Mouse (Mus musculus): ENCODE measurements at regions not wholly inside any gene's neighbourhood (a gene's known extent, or its start where the extent isn't known, plus 50 kb on each side); places are given as distances from the start of the nearest gene placed in this dataset.

- DNase-seq = no peak
Observed at GRCm38 (mm10) chr1:35936362-35937093, 131.7 kb upstream of the Hs6st1 start.

DNA sequence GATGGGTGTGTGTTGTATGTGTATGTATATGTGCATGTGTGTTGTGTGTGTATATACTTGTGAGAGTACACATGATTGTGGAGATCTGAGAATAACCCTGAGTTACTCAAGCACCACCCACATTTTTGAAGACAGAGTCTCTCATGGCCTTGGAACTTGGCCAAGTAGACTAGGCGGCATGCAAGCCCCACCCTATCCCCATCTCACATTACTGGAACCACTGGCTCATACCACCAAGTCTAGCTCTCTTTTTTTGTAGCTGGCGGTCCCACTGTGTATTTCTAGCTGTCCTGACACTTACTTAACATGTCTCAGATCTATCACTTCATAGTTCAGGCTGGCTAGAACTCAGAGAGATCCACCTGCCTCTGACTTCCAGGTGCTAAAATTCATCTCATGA is 128.0 kb upstream of the Hs6st1 start:
- no peak for DNase-seq

DNA sequence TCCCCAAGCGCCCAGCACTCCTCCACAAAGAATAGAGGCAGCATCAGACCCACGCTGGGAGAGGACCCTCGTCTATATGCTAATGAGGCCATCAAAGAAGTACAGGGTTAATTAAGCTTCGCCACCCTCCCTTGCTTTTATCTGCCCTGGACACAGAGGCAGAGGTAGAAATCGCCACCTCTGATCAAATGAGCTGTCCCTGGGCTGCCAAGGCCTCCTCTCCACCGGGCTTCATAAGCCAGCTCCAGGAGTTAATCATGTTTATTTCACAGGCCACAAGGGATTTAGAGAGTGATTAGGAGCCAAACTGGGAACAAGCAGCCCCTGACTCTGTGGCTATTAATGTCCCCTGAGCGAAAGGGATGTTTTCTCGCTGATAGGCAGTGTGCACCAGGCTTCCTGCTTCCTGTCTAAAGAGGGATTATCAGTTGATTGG is 126.5 kb upstream of the Hs6st1 start:
- no peak for DNase-seq

DNA sequence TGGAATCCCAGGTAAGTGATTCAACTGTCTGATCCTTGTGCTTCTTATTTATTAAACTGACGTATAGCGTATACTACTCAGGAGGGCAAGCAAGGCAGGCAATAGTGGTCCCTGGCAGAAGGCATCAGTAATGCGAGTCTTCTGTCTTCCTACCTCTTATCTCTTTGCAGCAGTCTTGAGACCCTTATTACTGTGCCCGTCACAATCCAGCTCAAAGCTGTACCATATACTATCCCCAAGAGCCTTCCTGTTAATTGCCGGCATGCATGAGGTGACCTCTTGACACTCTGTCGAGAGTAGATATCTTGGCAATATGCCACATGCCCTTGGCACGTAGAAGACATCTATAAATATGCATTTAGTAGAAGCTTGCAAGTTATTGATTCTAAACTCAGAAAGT is 126.0 kb upstream of the Hs6st1 start:
- DNase-seq = no peak

DNA sequence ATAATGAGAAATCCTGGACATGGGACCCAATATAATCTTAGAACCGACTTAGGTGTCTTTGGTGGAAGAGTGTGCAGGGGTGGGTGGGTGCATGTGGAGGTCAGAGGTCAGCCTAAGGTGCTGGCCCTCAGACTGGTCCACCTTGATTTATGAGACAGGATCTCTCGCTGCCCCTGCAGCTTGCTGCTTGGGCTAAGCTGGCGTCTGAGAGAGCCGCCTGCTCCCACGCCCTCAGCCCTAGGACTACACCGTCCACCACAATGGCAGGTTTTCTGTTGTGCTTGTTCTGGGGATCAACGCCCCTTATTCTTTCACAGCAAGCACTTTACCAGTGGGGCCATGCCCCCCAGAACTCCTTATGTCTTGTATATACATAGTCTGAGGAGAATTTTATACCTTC is 124.4 kb upstream of the Hs6st1 start:
- no peak for DNase-seq

DNA sequence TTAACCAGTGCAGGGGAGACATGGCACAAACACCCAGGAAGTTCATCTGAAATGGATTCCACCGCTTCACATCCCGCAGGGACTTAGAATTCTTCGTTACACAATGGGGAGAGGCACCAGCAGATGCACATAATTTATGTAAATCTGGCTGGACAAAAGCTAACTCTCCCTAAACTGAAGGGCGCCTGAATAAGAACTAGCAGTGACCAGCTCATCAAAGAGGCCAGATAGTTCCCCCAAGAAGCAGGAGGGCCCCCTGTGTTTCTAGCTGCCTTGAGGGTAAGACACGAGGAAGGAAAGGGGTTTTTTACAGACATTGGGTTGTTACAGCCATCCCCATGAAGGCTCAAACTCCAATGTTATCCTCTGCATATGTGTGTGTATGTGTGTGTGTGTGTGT is 123.8 kb upstream of the Hs6st1 start:
- DNase-seq = no peak

GRCm38 (mm10) chr1:35944849-35945248 is 123.4 kb upstream of the Hs6st1 start:
- no peak for DNase-seq

DNA sequence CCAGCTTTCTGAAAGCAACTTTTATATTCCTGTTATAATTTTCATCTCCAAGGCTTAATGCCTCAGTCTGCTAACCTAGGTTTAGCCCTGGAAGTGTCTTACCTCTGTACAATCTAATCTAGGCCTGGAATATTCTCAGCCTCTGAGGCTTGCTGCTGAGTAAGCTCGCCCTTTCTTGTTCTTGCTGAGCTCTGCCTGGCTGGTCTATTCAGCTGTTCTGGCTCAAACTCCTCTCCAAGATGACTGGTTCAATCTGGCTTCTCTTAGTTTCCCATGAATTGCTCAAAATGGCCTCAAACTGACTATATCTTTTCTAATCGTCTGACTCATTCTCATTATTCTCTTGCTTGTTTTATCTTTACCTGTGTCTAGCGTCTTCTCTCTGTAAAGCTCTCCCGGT is 122.6 kb upstream of the Hs6st1 start:
- no peak for DNase-seq

- DNase-seq = no peak
Observed at GRCm38 (mm10) chr1:35948104-35948503, 120.1 kb upstream of the Hs6st1 start.

DNA sequence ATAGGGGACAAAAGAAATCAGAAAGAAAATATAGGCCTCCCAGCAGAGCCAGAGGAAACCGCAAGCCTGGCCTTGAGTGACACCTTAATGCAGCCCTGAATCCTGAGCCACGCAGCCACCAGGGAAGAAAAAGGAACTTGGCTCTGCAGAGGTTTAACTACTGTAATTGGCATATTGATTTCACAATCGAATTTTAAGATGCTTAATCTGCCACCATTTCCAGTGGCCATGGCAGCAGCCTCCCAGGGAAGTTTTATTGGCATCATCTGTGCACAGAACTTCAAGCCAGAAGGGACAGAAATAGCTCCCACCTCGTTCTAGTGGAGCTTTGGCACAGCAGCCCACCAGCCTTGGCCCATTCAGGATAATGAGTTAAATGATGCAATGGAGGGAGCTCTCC is 117.1 kb upstream of the Hs6st1 start:
- DNase-seq = no peak

DNA sequence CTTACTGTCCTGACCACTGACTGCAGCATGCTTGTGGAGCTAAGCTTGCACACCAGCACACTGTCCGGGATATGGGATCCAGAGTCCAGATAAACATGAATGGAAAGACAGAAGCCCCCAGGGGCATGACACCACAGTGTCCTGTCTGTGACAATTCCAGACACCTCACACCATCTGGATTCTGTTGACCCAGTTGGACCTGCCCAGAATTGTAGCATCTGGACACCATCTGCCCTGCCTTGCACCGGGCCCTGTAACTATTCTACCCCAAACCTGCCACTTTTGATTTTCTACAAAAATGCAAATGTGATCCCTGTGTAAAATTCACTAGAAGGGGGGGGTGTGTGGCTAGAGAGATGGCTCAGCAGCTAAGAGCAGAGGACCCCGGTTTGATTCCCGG is 114.5 kb upstream of the Hs6st1 start:
- DNase-seq = no peak

DNA sequence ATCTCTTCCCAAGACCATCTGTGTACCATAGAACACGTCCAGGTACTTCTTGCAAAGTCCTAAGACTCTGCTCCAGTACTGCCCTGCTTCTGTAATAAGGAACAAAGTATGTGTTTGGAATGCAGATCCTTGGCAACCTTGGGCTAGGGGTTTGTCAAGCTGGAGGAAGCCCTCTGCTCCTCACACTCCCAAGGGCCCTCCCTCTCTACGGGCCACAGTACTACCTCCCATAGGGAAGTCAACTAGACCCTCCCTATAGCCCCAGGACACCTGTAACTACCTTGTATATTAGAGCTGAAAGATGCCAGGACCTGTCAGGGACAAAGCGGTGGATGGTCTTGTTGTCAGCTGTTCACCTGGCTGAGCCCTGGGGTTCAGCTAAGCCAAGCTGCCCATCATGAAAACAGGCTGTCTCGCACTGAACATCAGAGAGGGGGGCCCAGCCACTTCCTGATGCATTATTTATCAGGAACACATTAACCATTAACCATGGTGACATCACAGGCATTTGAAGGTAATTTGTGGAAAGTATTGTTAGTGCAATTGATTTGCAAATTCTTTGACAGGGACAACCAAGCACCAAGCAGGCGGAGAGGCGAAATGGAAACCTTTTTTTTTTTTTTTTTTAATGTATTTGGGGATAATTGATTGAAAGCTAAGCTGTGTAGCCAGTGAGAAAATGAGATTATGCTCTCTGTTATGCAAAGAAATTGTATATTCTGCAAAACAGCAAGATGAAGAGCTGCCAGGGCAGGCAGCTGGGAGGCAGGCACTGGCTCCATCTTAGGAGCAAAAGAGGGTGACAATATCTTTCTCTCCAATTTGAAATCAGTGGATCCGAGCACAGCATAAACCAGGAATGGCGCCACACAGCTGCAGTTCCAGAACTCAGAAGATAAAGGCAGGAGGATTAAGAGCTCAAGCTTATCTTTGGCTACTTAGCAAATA is 110.5 kb upstream of the Hs6st1 start:
- no peak for DNase-seq

- DNase-seq = peak; percentile 91
Observed at GRCm38 (mm10) chr1:35959729-35960128, 108.5 kb upstream of the Hs6st1 start.

- DNase-seq = peak; percentile 21
Observed at GRCm38 (mm10) chr1:35960844-35961243, 107.4 kb upstream of the Hs6st1 start.

- no peak for DNase-seq
Observed at GRCm38 (mm10) chr1:35961923-35962322, 106.3 kb upstream of the Hs6st1 start.

DNA sequence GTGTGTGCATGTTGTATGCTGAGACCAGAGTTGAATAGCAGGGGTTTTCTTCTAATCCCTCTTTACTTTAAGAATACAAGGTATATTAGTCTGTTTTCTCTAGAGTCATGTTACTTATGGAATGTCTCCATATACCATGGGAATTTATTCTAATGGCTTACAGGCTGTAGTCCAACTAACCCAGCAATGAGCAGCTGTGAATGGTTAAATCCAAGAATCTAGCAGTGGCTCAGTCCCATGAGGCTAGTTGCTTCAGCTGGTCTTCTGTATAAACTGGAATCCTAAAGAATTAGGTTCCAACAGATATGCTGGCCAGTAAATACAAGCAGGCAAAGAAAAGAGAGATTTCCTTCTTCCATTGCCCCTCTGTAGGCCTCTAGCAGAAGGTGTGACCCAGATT is 99.7 kb upstream of the Hs6st1 start:
- DNase-seq = no peak

DNA sequence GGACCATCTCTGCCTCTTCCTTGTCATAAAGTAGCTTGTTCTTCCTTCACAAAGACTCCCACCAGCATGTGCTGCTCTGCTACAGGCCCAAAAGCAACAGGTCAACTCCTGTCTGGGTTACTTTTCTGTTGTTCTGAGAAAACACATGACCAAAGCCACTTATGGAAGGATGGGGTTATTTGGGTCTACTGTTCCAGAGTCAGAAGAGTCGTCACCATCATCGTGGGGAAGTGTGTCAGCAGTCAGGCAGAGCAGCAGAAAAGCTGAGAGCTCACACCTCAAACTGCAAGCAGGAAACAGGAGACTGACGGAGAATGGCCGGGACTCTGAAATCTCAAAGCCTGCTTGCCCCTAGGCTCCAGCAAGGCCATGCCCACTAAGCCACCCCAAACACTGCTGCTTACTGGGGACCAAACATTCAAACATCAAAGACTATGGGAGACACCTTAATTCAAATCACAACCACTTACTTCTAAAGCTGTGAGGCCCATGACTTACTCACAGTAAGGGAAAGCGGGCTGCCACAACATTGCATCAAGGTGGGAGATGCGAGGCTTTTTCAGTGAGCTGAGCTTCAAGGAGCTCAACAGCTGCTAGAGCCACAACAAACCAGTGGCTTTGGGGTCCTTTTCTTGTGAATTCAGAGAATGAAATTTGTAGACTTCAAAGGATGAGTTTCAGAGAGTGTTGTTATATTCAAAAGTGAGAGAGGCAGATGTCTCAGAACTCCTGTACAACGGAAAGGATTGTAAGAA is 96.6 kb upstream of the Hs6st1 start:
- DNase-seq = no peak

DNA sequence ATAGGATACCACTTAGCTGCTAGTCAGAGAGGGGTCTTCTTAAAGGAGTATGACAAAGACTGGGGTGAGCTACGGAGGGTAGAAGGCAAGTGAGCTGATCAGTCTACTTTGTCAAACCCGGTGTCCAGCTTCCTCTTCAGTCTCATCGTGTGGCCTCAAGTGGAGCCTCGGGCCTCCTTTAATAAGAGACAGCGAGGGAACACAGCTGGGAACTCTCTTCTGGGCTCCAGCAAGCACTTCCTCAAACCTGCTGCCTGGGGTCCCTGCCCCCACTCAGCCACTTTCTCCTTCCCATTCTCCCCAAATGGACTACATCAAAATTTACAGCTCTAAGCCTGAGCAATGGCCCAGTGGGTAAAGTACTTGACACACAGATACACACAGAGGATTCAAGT is 96.0 kb upstream of the Hs6st1 start:
- no peak for DNase-seq

- DNase-seq = no peak
Observed at GRCm38 (mm10) chr1:35973386-35973785, 94.8 kb upstream of the Hs6st1 start.

GRCm38 (mm10) chr1:35975611-35976208 is 92.5 kb upstream of the Hs6st1 start:
- no peak for DNase-seq

DNA sequence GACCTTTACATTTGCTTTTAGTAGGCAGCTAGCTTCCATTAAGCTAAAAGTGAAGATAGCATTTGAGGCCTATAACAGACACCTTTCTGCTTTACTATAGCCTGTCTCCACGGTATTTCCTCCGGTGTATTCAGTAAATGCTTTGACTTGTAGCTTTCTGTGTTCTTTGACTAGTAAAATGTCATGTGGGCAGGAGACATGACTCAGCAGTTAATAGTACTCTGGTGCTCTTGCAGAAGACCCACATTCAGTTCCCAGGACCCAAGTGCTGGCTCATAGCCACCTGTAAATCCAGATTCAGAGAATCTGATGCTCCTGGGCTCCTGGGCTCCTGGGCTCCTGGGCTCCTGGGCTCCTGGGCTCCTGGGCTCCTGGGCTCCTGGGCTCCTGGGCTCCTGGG is 91.7 kb upstream of the Hs6st1 start:
- no peak for DNase-seq

DNA sequence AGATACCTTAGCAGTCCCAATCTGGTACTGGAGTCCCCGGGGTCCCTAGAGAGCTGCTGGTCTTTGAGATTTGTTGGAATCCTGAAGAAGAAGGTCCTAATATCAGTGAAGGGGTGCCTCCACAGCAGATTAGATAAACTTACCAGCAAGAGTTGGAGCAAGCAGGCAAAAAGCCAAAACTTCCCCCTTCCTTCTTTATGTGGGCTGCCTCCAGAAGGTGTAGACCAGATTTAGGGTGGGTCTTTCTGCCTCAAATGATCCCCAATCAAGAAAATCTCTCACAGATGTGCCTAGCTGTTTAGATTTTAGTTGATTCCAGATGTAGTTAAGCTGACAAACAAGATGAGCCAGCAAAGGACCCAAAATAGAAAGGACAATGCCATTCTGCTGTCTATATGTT is 90.1 kb upstream of the Hs6st1 start:
- DNase-seq = no peak

- peak; percentile 33 for DNase-seq
Observed at GRCm38 (mm10) chr1:35978766-35979165, 89.4 kb upstream of the Hs6st1 start.

Data from cerebellum, adult 9-11 months (tissue).